Mouse (Mus musculus): ENCODE results near the gene Plagl1. TPM values are rescaled to one million over a fixed set of nuclear protein-coding genes. Genes with fewer than 3 reads are reported as not detected.
A peak's percentile ranks its signal among the peaks of the same experiment; 100 is the strongest.
"Not testable (repeated sequence)": the region's sequence is repeated elsewhere in the genome, so short reads cannot be mapped to it uniquely, and the experiment has no call there.

The Plagl1 gene
- polyA plus RNA-seq (2015; fragmentation: Nextera tagmentation; extraction: Ambion mirVana), result 44.2 and 52.2 TPM in 2 replicates

DNA sequence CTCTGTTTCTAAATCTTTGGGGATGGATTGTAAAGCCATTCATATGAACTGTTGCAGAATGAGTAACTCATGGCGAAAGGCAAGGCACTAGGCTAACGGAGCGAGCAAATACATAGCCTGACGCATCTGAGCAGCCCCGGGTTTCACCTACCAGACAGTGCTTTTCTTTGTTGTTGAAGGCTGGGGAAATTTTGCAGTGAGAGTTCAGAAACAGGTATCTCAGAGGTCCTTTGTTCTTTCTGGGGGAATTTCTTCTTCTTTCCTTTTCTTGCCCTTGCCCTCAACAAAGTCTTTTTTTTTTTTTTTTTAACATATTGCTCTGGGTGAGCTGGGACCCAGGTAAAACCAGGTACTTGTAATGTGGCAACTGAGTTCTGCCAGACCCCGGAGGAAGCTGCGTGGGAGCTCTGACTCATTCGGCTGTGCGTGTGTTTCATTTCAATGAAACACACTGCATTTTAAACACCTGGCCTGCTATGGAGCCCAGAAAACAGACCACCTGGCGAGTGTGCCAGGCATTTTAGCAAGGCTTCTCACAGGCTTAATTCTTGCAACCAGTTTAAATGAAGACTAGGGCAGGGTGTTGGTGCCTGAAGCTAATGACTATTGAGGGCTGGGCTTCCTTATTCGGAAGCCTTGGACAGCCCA is at the start of gene Plagl1:
Plagl1 (plus strand) TSS at position 484 of the 648 bp plus-strand sequence.
- H3K4me1 ChIP-seq (replicated peaks; ENCODE audit: insufficient read depth, low read length), result peaks cover 3% of the 10 kb centered on the region; the same call in 1 of the 2 replicates
- DNase-seq (ENCODE audit: low spot score) (no peak), ATAC-seq (replicated peaks; ENCODE audit: low FRiP score, low read depth) (no peak)
- H3K9me3 ChIP-seq (replicated peaks; ENCODE audit: low read length), result no peaks in the 10 kb centered on the region
- H3K4me2 ChIP-seq (ENCODE audit: low read length), result peak within 1 kb of the TSS; percentile 57
- peak within 1 kb of the TSS; percentile 24; the same call in 1 of the 2 replicates for H3K4me3 ChIP-seq (replicated peaks; ENCODE audit: low read depth, low read length)
- peak within 1 kb of the TSS; percentile 35 for H3K9ac ChIP-seq (ENCODE audit: low read depth, low read length)
- no peak within 1 kb of the TSS for H3K27ac ChIP-seq
- H3K27me3 ChIP-seq (ENCODE audit: insufficient read depth, low read length), result no peaks in the 10 kb centered on the region
- no peaks in the 10 kb centered on the region for H3K36me3 ChIP-seq (ENCODE audit: insufficient read depth, low read length)
- 72% methylated on average over 11 of the region's 11 CpGs for WGBS
- no peak for TF ChIP-seq CTCF (IDR thresholded peaks at IDR 0.05; ENCODE audit: low read depth)

DNA sequence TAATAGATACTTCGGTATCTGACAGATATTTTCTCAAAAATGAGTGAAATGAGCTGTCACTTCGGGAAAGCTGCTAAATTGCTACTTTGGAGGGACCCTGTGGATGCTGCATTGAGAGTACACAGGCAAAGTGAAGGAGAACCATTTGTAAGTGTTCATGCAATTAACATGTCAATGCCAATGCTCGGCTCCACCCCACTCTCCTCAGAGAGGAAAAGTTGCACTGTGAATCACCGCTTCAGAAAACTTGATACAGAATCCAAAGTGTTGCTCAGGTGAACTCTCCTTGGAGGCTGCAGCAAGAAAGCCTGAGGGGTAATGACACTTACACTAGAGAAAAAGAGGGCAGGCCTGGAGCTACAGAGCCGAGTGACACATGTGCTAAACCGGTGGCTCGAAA is 46.3 kb upstream of the Plagl1 start:
- no peak overlapping the region for H3K27ac ChIP-seq
- no peaks in the 10 kb centered on the region for H3K9me3 ChIP-seq (replicated peaks; ENCODE audit: low read length)
- no peaks in the 10 kb centered on the region for H3K27me3 ChIP-seq (ENCODE audit: insufficient read depth, low read length)
- WGBS, result 63% methylated on average over 7 of the region's 7 CpGs
- no peak for TF ChIP-seq CTCF (IDR thresholded peaks at IDR 0.05; ENCODE audit: low read depth)
- ATAC-seq (replicated peaks; ENCODE audit: low FRiP score, low read depth) (no peak), DNase-seq (ENCODE audit: low spot score) (no peak)
- no peak overlapping the region for H3K4me2 ChIP-seq (ENCODE audit: low read length)
- H3K4me3 ChIP-seq (replicated peaks; ENCODE audit: low read depth, low read length), result no peak overlapping the region
- H3K36me3 ChIP-seq (ENCODE audit: insufficient read depth, low read length), result no peaks in the 10 kb centered on the region
- peaks cover 7% of the 10 kb centered on the region for H3K4me1 ChIP-seq (replicated peaks; ENCODE audit: insufficient read depth, low read length)
- H3K9ac ChIP-seq (ENCODE audit: low read depth, low read length), result no peak overlapping the region

DNA sequence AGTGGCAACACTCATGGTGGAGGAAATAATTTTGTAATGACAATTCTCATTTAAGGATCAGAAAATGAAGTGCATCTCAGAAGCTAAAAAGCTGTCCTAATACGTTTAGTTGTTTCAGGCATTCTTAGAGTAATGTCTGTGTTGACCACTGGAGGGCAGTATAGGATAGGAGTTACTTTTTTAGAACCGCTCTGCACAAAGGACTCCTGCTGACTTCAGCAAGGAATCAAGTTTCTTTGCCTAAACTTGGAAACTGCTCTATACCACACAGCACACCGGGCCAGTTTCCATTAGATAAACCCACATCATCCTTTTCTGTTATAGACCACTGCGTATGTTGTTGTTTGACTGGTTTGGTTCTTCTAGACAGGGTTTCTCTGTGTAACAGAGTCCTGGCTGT is 43.7 kb upstream of the Plagl1 start:
- ATAC-seq (replicated peaks; ENCODE audit: low FRiP score, low read depth) (peak; percentile 67; the same call in 1 of the 2 replicates), DNase-seq (ENCODE audit: low spot score) (peak; percentile 89)
- no peak overlapping the region for H3K4me3 ChIP-seq (replicated peaks; ENCODE audit: low read depth, low read length)
- WGBS, result 21% methylated on average over 4 of the region's 4 CpGs
- H3K4me1 ChIP-seq (replicated peaks; ENCODE audit: insufficient read depth, low read length), result no peaks in the 10 kb centered on the region
- H3K4me2 ChIP-seq (ENCODE audit: low read length), result no peak overlapping the region
- H3K9me3 ChIP-seq (replicated peaks; ENCODE audit: low read length), result no peaks in the 10 kb centered on the region
- no peak overlapping the region for H3K27ac ChIP-seq
- H3K9ac ChIP-seq (ENCODE audit: low read depth, low read length), result no peak overlapping the region
- H3K36me3 ChIP-seq (ENCODE audit: insufficient read depth, low read length), result no peaks in the 10 kb centered on the region
- peak; percentile 87 for TF ChIP-seq CTCF (IDR thresholded peaks at IDR 0.05; ENCODE audit: low read depth)
- H3K27me3 ChIP-seq (ENCODE audit: insufficient read depth, low read length), result no peaks in the 10 kb centered on the region

DNA sequence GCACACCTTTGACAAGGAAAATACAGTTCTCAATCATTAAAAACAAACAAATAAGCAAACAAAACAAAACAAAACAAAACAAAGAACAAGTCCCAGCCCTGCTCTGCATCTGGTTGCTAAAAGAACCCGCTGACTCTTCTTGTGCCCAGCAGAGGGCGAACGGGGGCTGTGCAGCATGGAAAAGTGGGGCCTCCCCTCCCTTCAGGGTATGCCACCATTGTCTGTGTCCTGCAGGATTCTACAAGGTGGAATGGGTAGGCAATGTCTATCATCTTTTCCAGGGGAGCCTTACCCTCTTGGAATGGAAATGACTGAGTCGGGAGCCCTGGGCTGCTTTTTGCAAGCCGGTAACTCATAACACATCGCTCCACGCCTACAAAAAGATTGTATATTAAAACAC is 41.8 kb upstream of the Plagl1 start:
- Histone ChIP-seq H3K9ac (ENCODE audit: low read depth, low read length) (no peak overlapping the region), H3K4me1 (replicated peaks; ENCODE audit: insufficient read depth, low read length) (no peaks in the 10 kb centered on the region), H3K27me3 (ENCODE audit: insufficient read depth, low read length) (no peaks in the 10 kb centered on the region), H3K4me3 (replicated peaks; ENCODE audit: low read depth, low read length) (no peak overlapping the region), H3K27ac (no peak overlapping the region), H3K36me3 (ENCODE audit: insufficient read depth, low read length) (no peaks in the 10 kb centered on the region), H3K9me3 (replicated peaks; ENCODE audit: low read length) (no peaks in the 10 kb centered on the region), H3K4me2 (ENCODE audit: low read length) (no peak overlapping the region)
- WGBS, result 69% methylated on average over 7 of the region's 7 CpGs
- DNase-seq (ENCODE audit: low spot score) (peak; percentile 58), ATAC-seq (replicated peaks; ENCODE audit: low FRiP score, low read depth) (no peak)
- TF ChIP-seq CTCF (IDR thresholded peaks at IDR 0.05; ENCODE audit: low read depth), result peak; percentile 80

DNA sequence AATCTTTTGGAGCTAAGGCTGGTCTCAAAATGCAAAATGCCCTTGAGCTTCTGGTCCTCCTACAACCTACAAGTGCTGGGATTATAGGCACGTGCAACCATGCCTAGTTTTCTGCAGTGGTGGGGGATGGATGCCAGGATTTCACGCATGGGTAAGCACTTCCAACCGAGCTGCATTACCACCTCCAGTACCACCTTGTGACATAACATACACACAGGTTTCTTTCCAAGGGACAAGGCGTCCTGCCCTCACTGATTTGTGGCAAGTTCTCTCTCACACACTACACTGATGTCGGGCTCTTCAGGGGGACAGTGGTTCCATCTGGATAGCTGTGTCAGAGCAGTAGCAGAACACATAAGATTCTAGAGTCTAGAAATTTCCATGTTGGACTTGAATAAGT is 41.3 kb upstream of the Plagl1 start:
- no peak for ATAC-seq (replicated peaks; ENCODE audit: low FRiP score, low read depth)
- H3K4me1 ChIP-seq (replicated peaks; ENCODE audit: insufficient read depth, low read length), result no peaks in the 10 kb centered on the region
- H3K27me3 ChIP-seq (ENCODE audit: insufficient read depth, low read length), result no peaks in the 10 kb centered on the region
- H3K9me3 ChIP-seq (replicated peaks; ENCODE audit: low read length), result no peaks in the 10 kb centered on the region
- H3K4me2 ChIP-seq (ENCODE audit: low read length), result no peak overlapping the region
- no peak overlapping the region for H3K4me3 ChIP-seq (replicated peaks; ENCODE audit: low read depth, low read length)
- no peak overlapping the region for H3K27ac ChIP-seq
- DNase-seq (ENCODE audit: low spot score), result no peak
- no peaks in the 10 kb centered on the region for H3K36me3 ChIP-seq (ENCODE audit: insufficient read depth, low read length)
- no peak overlapping the region for H3K9ac ChIP-seq (ENCODE audit: low read depth, low read length)
- 69% methylated on average over 5 of the region's 5 CpGs for WGBS
- TF ChIP-seq CTCF (IDR thresholded peaks at IDR 0.05; ENCODE audit: low read depth), result no peak

DNA sequence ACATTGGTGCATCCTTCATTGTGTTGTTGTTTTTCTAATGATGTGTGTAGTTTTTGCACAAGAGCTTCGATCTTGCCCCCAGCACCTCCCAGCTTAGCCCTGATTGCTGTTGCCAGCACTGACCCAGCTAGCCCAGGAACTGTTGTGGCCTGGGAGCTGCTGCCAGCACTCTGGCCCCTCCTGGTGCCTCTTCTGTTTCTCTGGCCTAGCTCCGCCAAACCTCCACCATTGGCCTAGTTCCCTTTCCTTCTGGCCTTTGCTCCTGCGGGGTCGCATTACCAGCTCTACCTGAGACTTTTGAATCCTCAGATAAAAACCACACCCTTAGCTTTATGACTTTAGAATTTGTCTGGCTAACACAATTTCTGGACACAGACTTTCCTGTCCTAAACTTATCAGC is 38.2 kb upstream of the Plagl1 start:
- H3K9me3 ChIP-seq (replicated peaks; ENCODE audit: low read length), result no peaks in the 10 kb centered on the region
- 85% methylated on average over 4 of the region's 4 CpGs for WGBS
- H3K36me3 ChIP-seq (ENCODE audit: insufficient read depth, low read length), result no peaks in the 10 kb centered on the region
- H3K4me3 ChIP-seq (replicated peaks; ENCODE audit: low read depth, low read length), result no peak overlapping the region
- H3K27me3 ChIP-seq (ENCODE audit: insufficient read depth, low read length), result no peaks in the 10 kb centered on the region
- no peak overlapping the region for H3K9ac ChIP-seq (ENCODE audit: low read depth, low read length)
- no peak for TF ChIP-seq CTCF (IDR thresholded peaks at IDR 0.05; ENCODE audit: low read depth)
- DNase-seq (ENCODE audit: low spot score) (no peak), ATAC-seq (replicated peaks; ENCODE audit: low FRiP score, low read depth) (no peak)
- no peak overlapping the region for H3K27ac ChIP-seq
- H3K4me2 ChIP-seq (ENCODE audit: low read length), result no peak overlapping the region
- H3K4me1 ChIP-seq (replicated peaks; ENCODE audit: insufficient read depth, low read length), result no peaks in the 10 kb centered on the region

DNA sequence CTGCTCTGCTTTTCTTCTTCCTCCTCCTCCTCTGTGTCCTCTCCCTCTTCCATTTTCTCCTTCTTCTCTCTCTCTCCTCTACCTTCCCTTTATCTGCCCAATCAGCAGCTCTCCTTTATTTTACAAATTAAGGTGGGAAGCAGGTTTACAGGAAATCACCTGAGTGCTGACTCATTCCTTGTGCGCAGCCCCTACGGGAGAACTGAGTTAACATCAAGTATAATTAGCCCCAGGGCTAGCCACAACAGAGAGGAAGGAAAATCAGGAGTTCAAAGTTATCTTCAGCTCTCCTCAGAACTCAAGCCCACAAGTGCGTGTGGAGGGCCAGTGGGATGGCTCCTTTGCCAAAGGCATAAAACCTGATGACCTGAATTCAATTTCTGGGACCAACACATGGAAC is 36.3 kb upstream of the Plagl1 start:
- not testable (repeated sequence) for H3K9ac ChIP-seq (ENCODE audit: low read depth, low read length); DNase-seq (ENCODE audit: low spot score); H3K9me3 ChIP-seq (replicated peaks; ENCODE audit: low read length); H3K4me3 ChIP-seq (replicated peaks; ENCODE audit: low read depth, low read length); H3K36me3 ChIP-seq (ENCODE audit: insufficient read depth, low read length); H3K4me2 ChIP-seq (ENCODE audit: low read length); ATAC-seq (replicated peaks; ENCODE audit: low FRiP score, low read depth); H3K27me3 ChIP-seq (ENCODE audit: insufficient read depth, low read length); H3K27ac ChIP-seq; H3K4me1 ChIP-seq (replicated peaks; ENCODE audit: insufficient read depth, low read length)
- 62% methylated on average over 3 of the region's 3 CpGs for WGBS

Data from kidney, postnatal 0 days (tissue).